Mouse (Mus musculus): ENCODE measurements around the gene Pfn2.
"Not testable (repeated sequence)": the region's sequence is repeated elsewhere in the genome, so short reads cannot be mapped to it uniquely, and the experiment has no call there.

Gene Pfn2

DNA sequence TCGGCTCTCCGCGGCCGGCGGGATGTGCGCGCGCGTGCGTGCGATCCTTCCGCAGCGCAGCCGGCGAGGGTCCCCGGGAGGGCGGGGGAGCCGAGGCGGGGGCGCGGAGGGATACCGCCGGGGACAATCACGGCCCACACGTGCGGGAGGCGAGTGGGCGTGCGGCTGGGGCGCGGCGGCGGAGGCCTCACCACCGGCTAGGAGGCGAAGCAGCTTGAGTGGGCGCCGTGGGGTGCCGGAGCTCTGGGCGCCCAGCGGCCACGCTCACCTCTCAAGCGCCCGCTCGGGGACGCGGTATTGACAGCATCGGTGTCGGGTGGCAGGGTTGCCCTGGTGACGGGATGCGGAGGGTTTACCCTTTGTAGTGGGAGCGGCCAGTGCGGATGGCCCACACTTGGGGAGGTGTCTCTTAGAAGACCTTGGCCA is at the start of gene Pfn2:
Pfn2 (minus strand) TSS at position 320 of the 426 bp plus-strand sequence.
- no peak for DNase-seq (ENCODE audit: extremely low spot score, low read depth, low spot score)

DNA sequence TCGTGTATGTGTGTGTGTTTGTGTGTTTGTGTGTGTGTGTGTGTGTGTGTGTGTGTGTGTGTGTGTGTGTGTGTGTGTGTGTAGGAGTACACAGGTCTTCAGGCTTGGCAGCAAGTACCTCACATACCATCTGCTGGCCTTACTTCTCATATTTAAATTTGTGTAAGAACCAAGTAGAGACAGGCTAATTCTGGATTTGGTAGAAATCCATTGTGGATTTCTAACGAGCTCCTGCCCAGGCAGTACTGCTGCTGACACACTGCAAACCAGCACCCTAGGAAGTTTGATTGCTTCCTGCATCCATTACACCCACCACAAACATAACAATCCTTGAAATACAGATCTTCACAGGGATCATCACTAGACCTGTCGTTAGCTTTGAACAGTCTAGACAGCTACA is 35.1 kb upstream of the Pfn2 start:
- no peak for DNase-seq (ENCODE audit: extremely low spot score, low read depth, low spot score)

DNA sequence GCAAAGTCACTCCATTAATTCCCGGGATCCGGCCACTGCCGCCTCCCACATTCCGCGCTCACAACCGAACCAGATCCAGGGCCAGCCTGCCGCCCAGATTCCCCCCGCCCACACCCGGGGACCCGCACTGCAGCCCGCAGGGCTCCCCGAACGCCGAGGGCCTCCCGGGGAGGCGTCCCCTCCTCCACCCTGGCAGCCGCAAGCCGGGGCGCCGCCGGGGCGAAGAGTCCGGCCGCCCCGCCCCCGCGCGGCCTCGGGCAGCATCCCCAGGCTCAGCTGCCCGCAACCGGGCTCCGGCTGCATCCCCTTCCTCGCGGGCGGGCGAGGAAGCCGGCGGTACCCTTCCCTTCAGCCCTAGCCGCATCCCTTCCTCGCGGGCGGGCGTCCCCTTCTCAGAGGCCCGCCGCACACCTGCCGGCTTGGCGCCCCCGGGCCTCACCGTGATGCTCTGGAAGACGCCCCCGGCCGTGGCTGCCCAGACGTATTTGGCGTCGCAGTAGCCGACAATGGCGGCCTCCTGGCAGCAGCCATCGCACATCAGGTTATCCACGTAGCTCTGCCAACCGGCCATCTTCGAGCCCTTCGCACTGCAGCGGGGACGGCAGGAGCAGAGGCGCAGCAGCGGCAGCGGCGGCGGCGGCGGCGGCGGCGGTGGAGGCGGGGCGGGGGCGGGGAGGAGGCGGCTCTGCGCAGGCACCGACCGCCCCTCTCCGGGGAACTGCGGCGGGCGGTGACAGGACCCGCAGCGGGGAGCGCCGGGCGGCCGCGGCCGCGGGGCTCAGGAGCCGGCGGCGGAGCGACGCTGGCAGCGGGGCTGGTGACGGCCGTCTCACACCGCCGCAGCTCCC is 743 bp downstream of the Pfn2 start:
- no peak for DNase-seq (ENCODE audit: extremely low spot score, low read depth, low spot score)

GRCm38 (mm10) chr3:57846662-57846911 is 1.3 kb downstream of the Pfn2 start:
- no peak for DNase-seq (ENCODE audit: extremely low spot score, low read depth, low spot score)

GRCm38 (mm10) chr3:57845786-57846661 is 1.9 kb downstream of the Pfn2 start:
- no peak for DNase-seq (ENCODE audit: extremely low spot score, low read depth, low spot score)

GRCm38 (mm10) chr3:57843775-57844174 is 4.1 kb downstream of the Pfn2 start:
- no peak for DNase-seq (ENCODE audit: extremely low spot score, low read depth, low spot score)

DNA sequence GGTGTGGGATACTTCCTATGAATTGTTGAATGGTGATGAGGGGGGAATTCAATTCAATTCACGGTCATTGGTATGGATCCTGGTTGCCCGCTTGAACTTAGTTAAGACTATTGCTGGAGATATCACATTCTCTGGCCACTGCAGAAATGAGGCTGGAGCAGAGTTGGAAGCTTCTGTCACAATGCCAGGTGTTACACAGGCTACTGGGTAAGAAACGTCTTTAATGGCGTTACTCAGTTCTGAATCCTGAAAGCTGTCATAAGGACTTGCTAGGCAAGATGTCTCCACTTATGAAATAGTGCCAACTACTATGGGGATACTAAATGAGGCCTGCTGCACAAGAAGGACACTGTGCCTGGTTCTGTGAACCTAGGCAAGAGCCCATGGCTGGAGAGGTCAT is 11.0 kb downstream of the Pfn2 start:
- DNase-seq (ENCODE audit: extremely low spot score, low read depth, low spot score) = no peak

DNA sequence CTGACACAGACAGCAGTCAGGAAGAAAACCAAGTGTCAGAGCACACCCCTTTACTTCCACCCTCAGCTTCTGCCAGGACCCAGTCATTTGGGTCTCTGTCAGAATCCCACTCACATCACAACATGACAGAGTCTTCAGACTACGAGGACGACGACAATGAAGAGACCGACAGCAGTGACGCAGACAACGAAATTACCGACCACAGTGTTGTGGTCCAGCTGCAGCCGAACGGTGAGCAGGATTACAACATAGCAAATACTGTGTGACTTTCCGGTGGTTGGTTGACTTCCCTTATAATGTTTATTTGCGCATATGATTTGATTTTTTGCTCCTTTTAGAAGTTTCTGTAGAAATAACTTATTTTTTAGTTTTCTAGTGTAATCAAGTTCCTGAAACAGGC is 14.3 kb downstream of the Pfn2 start:
- DNase-seq (ENCODE audit: extremely low spot score, low read depth, low spot score) = no peak

GRCm38 (mm10) chr3:57825866-57826265 is 22.0 kb downstream of the Pfn2 start:
- DNase-seq (ENCODE audit: extremely low spot score, low read depth, low spot score) = no peak

GRCm38 (mm10) chr3:57815447-57815846 is 32.4 kb downstream of the Pfn2 start:
- no peak for DNase-seq (ENCODE audit: extremely low spot score, low read depth, low spot score)

- DNase-seq (ENCODE audit: extremely low spot score, low read depth, low spot score) = not testable (repeated sequence)
Observed at GRCm38 (mm10) chr3:57795071-57795470, 52.8 kb downstream of the Pfn2 start.
